Mouse (Mus musculus) lung, postnatal 0 days (tissue): ENCODE measurements around the gene Celf2. TPM values are rescaled to one million over a fixed set of nuclear protein-coding genes. Genes with fewer than 3 reads are reported as not detected.

ENCODE experiments used
- ATAC-seq: fragments of 200-750 bp; cut with Nextera tagmentation; 2 replicates; pipeline ENCODE4 v1.8.0; 2017; ENCODE audit warnings: moderate library complexity
- DNase-seq: peaks from one replicate; pipeline ENCODE4 v3.0.0-alpha.2; 2016; ENCODE audit warnings: low spot score
- H3K27ac ChIP-seq: fragments of 300-500 bp; sonication (generic); 2 replicates; pipeline ENCODE4 v1.5.1; 2014; ENCODE audit warnings: antibody characterized with exemption, mild to moderate bottlenecking, low read length, mixed read lengths
- H3K27me3 ChIP-seq: fragments of 300-500 bp; sonication (generic); replicated peaks from 2 replicates; pipeline ENCODE4 v1.6.1; 2014; ENCODE audit warnings: low read length, mixed read lengths; ENCODE audit not compliant: insufficient read depth
- H3K36me3 ChIP-seq: fragments of 300-500 bp; sonication (generic); 2 replicates; pipeline ENCODE4 v1.6.1; 2014; ENCODE audit warnings: low read length, mixed read lengths; ENCODE audit not compliant: insufficient read depth
- H3K4me1 ChIP-seq: fragments of 300-500 bp; sonication (generic); 2 replicates; pipeline ENCODE4 v1.6.1; 2014; ENCODE audit warnings: antibody characterized with exemption, low read depth, low read length, mixed read lengths; ENCODE audit not compliant: insufficient read depth
- H3K4me2 ChIP-seq: fragments of 300-500 bp; sonication (generic); replicated peaks from 2 replicates; pipeline ENCODE4 v1.6.1; 2014; ENCODE audit warnings: low read depth, mild to moderate bottlenecking, low read length, moderate library complexity, mixed read lengths
- H3K4me3 ChIP-seq: fragments of 300-500 bp; sonication (generic); 2 replicates; pipeline ENCODE4 v1.5.1; 2014; ENCODE audit warnings: low read depth, low read length
- H3K9ac ChIP-seq: fragments of 300-500 bp; sonication (generic); replicated peaks from 2 replicates; pipeline ENCODE4 v1.6.1; 2014; ENCODE audit warnings: low read depth, mild to moderate bottlenecking
- H3K9me3 ChIP-seq: fragments of 300-500 bp; sonication (generic); 2 replicates; pipeline ENCODE4 v1.6.1; 2016; ENCODE audit warnings: low read length, mixed read lengths
- CTCF ChIP-seq: IDR thresholded peaks from 2 replicates; pipeline ENCODE4 v1.5.1; 2016; ENCODE audit warnings: antibody characterized with exemption, mild to moderate bottlenecking
- EP300 ChIP-seq: IDR thresholded peaks from 2 replicates; pipeline ENCODE4 v1.6.1; 2016; ENCODE audit warnings: antibody characterized with exemption, mild to moderate bottlenecking, control low read depth
- WGBS: fragments of 180-500 bp; shearing (Covaris S2); extraction: QIAGEN DNeasy Blood & Tissue Kit; methylation state at CpG from one replicate; pipeline ENCODE4 v1.1.7; 2014; 5-methylcytosine and 5-hydroxymethylcytosine counted together
- polyA plus RNA-seq: library from polyadenylated mRNA; unstranded; fragments of >200 nt; fragmentation: Nextera tagmentation; extraction: Ambion mirVana; gene quantifications from 2 replicates; pipeline ENCODE4 v1.2.1, GENCODE M21; 2015

Gene Celf2
- polyA plus RNA-seq, 1 experiment from 2014 or later, result 49.6 TPM

DNA sequence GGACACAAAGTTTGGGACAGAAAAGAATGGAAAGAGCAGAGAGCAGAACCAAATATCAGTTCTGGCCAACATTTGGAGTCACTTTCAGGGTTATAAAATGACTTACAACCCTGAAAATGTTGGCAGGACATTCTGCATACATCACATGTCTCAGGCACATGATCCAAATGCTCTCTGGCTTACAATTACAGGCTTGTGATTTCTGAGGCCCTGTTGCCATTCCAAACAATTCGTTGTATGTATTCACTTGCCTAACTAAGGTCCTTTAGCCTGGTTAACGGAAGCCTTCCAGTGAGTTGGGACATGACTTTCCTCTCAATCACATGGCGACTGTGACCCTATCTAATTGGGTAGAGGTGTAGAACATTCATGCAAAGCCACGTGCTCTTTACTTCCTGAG is 249.2 kb downstream of the Celf2 start:
- ATAC-seq, result no peak

DNA sequence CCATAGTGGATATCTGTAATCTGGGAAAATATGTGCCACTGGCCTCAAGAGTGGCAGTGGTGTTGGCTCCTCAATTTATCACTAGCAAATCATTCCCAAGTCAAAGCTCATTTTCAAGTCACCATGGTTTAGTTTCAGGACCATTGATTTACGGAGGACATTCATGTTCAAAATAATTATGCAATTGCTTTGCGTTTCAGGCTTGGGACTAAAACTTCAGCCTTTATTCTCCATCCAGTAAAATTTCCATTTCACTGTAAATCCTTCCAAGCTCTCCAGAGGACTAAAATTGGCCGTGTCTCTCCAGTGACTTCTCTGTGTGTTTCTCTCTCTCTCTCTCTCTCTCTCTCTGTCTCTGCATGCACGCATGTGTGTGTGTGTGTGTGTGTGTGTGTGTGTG is 249.7 kb downstream of the Celf2 start:
- TF ChIP-seq EP300, result no peak
- TF ChIP-seq CTCF, result no peak
- no peaks in the 10 kb centered on the region for H3K27me3 ChIP-seq
- no peak overlapping the region for H3K4me2 ChIP-seq
- WGBS, result 65% methylated on average over 4 of the region's 4 CpGs
- H3K9ac ChIP-seq, result no peak overlapping the region
- no peaks in the 10 kb centered on the region for H3K4me1 ChIP-seq
- no peak overlapping the region for H3K27ac ChIP-seq
- no peaks in the 10 kb centered on the region for H3K36me3 ChIP-seq
- H3K4me3 ChIP-seq, result no peak overlapping the region
- no peak for ATAC-seq
- no peaks in the 10 kb centered on the region for H3K9me3 ChIP-seq
- no peak for DNase-seq

More for the DNA sequence above, 249.2 kb downstream of the Celf2 start:
- Histone ChIP-seq H3K27me3 (no peaks in the 10 kb centered on the region), H3K9ac (no peak overlapping the region), H3K4me2 (no peak overlapping the region), H3K36me3 (no peaks in the 10 kb centered on the region), H3K4me1 (no peaks in the 10 kb centered on the region), H3K4me3 (no peak overlapping the region), H3K9me3 (no peaks in the 10 kb centered on the region), H3K27ac (no peak overlapping the region)
- DNase-seq, result peak; percentile 30
- WGBS, result 57% methylated on average over 4 of the region's 4 CpGs
- TF ChIP-seq CTCF (no peak), EP300 (no peak)

DNA sequence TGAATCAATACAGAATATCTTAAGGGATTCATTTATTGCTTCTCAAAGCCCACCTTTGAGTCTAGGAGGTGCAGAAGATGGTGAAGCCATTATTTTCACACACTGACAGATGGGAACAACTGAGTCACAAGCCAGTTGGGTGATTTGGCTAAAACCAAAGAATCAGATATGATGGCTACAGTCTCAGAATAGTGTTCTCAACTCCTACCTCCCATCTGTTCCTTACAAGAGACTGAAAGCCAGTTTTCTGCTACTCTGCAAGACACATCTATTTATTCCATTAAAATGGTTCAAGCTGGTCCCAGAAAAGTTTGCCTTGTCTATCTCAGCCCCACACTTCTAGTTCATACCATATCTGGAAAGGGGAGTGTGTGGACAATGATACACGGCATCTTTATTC is 253.3 kb downstream of the Celf2 start:
- no peak for ATAC-seq
- WGBS, result 91% methylated on average over 1 of the region's 1 CpGs
- H3K9ac ChIP-seq, result no peak overlapping the region
- no peaks in the 10 kb centered on the region for H3K36me3 ChIP-seq
- no peak overlapping the region for H3K4me2 ChIP-seq
- DNase-seq, result no peak
- TF ChIP-seq CTCF, result no peak
- TF ChIP-seq EP300, result no peak
- no peak overlapping the region for H3K4me3 ChIP-seq
- H3K27me3 ChIP-seq, result no peaks in the 10 kb centered on the region
- no peaks in the 10 kb centered on the region for H3K4me1 ChIP-seq
- no peak overlapping the region for H3K27ac ChIP-seq
- no peaks in the 10 kb centered on the region for H3K9me3 ChIP-seq

GRCm38 (mm10) chr2:7255386-7255785 is 254.0 kb downstream of the Celf2 start:
- H3K9me3 ChIP-seq, result no peaks in the 10 kb centered on the region
- no peak overlapping the region for H3K9ac ChIP-seq
- 75% methylated on average over 3 of the region's 3 CpGs for WGBS
- TF ChIP-seq EP300 (no peak), CTCF (no peak)
- no peak overlapping the region for H3K4me3 ChIP-seq
- H3K27ac ChIP-seq, result no peak overlapping the region
- H3K36me3 ChIP-seq, result no peaks in the 10 kb centered on the region
- DNase-seq (no peak), ATAC-seq (no peak)
- no peaks in the 10 kb centered on the region for H3K4me1 ChIP-seq
- H3K4me2 ChIP-seq, result no peak overlapping the region
- no peaks in the 10 kb centered on the region for H3K27me3 ChIP-seq

DNA sequence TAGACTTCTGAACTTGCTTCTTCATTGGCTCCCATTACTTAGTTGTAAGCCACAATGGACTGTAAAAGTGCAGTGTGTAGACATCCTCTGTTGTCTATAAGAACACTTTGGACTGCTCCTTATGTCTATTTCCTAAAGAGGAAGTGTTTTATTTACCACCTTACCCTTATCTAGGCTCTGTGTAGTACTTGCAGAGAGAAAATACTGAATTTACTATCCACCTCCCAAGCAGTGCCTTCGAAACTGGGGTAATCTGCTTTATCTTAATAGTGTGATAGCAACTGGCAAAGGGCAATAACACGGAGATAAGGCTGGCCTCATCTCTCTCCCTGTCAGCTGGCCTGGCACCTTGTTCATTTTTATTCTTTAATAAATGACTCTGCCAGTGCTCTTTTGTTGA is 259.0 kb downstream of the Celf2 start:
- no peak for TF ChIP-seq CTCF
- no peak for TF ChIP-seq EP300
- 49% methylated on average over 2 of the region's 2 CpGs for WGBS
- peaks cover 5% of the 10 kb centered on the region; the same call in 1 of the 2 replicates for H3K4me1 ChIP-seq

DNA sequence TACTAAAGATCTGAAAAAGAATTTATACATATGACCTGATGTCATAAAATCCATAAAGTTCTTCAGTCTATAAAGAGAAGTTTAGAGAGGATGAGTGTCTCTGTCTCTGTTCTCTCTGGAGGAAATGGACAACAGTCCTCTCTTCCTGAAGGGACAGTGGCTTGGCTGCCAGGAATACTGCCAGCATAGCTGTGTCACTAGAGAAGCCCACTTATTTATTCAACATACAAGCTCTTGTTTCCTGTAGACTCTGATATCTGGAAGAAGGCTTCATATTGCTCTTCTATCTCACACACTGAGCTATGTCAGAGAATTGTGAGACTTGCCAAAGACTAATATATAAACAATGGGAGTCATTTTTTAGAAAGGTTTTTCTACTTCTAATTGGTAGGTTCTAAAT is 260.4 kb downstream of the Celf2 start:
- no peaks in the 10 kb centered on the region for H3K9me3 ChIP-seq
- peak; percentile 30; the same call in 1 of the 2 replicates for ATAC-seq
- peak; percentile 17 for DNase-seq
- no peak overlapping the region for H3K4me2 ChIP-seq
- no peaks in the 10 kb centered on the region for H3K27me3 ChIP-seq
- no peak overlapping the region for H3K4me3 ChIP-seq
- no peak overlapping the region for H3K9ac ChIP-seq
- no peaks in the 10 kb centered on the region for H3K36me3 ChIP-seq
- H3K4me1 ChIP-seq, result peaks cover 5% of the 10 kb centered on the region; the same call in 1 of the 2 replicates
- H3K27ac ChIP-seq, result no peak overlapping the region
- TF ChIP-seq EP300 (peak; percentile 63), CTCF (no peak)

More for the DNA sequence above, 259.0 kb downstream of the Celf2 start:
- Histone ChIP-seq H3K36me3 (no peaks in the 10 kb centered on the region), H3K4me2 (no peak overlapping the region), H3K4me3 (no peak overlapping the region), H3K9ac (no peak overlapping the region), H3K9me3 (no peaks in the 10 kb centered on the region), H3K27ac (no peak overlapping the region), H3K27me3 (no peaks in the 10 kb centered on the region)
- no peak for ATAC-seq
- DNase-seq, result no peak
